Comparison of ENCODE assay signal across 24 mouse cellular contexts in the genomic region with DNA sequence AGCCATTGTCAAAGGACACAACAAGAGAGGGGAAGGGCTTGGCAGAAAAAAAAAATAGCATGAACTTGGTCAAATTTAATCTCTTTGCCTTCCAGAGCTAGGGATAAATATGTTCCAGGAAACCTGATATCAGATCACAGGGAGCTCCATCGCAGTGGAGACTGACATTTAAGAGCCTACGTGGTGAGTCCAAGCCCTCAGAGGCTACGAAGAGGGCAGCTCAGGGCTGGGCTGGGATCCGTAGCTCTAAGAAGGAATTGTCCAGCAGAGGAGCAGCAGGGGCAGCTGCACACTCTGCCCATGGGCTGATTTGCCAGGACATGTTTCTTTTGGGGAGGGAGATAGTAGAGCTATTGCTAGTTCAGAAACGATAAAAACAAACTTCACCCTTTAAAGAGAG. TPM values are rescaled to one million over a fixed set of nuclear protein-coding genes. Genes with fewer than 3 reads are reported as not detected.
DNase-seq lines count a peak whose midpoint lies in the region; ATAC-seq and TF ChIP-seq lines count a peak whose summit lies in the region.
"Had no signal": no experiment of that assay in that cellular context is flagged by ENCODE, and none has a peak within 500 bp of the region (broad histone marks: within the 10 kb centered on the region; RNA-seq: fewer than 3 reads in every experiment).

No protein-coding gene starts in this region.

- 65% methylated on average over 5 of the region's 5 CpGs for WGBS in midbrain, embryonic 11.5 days
- WGBS in midbrain, embryonic 16.5 days, result 59% methylated on average over 5 of the region's 5 CpGs
- WGBS in hindbrain, embryonic 10.5 days, result 61% methylated on average over 5 of the region's 5 CpGs

- H3K4me2 ChIP-seq in midbrain, embryonic 11.5 days, result no peak overlapping the region
- H3K4me2 ChIP-seq in midbrain, embryonic 16.5 days (ENCODE audit: low read length), result no peak overlapping the region
- H3K4me2 ChIP-seq: embryonic facial prominence, embryonic 13.5 days; embryonic facial prominence, embryonic 15.5 days; forebrain, embryonic 12.5 days had no signal

- H3K9me3 ChIP-seq in midbrain, embryonic 11.5 days (ENCODE audit: control insufficient read depth, low read length), result no peaks in the 10 kb centered on the region
- H3K9me3 ChIP-seq in midbrain, embryonic 16.5 days (replicated peaks; ENCODE audit: control insufficient read depth, low read length, poor library complexity, severe bottlenecking), result no peaks in the 10 kb centered on the region
- H3K9me3 ChIP-seq in hindbrain, embryonic 10.5 days, result no peaks in the 10 kb centered on the region
- H3K9me3 ChIP-seq: embryonic facial prominence, embryonic 13.5 days; embryonic facial prominence, embryonic 15.5 days; forebrain, embryonic 10.5 days; forebrain, embryonic 12.5 days had no signal

- ATAC-seq in midbrain, embryonic 11.5 days (ENCODE audit: low FRiP score), result no peak
- ATAC-seq in midbrain, embryonic 16.5 days, result no peak
- ATAC-seq: forebrain, embryonic 14.5 days had no signal

- intact Hi-C loops in gastrocnemius, adult 2 months (cut with DNase I), result no loop called here

- no peaks in the 10 kb centered on the region for H3K27me3 ChIP-seq in midbrain, embryonic 11.5 days (ENCODE audit: control insufficient read depth, insufficient read depth, low read length)
- H3K27me3 ChIP-seq in midbrain, embryonic 16.5 days (ENCODE audit: control insufficient read depth, insufficient read depth, low read depth, low read length), result no peaks in the 10 kb centered on the region
- no peaks in the 10 kb centered on the region for H3K27me3 ChIP-seq in hindbrain, embryonic 10.5 days (ENCODE audit: insufficient read depth, poor library complexity, severe bottlenecking)
- H3K27me3 ChIP-seq: embryonic facial prominence, embryonic 13.5 days; embryonic facial prominence, embryonic 15.5 days; forebrain, embryonic 12.5 days had no signal

- no peak for TF ChIP-seq CTCF in gastrocnemius, adult 2 months (IDR thresholded peaks at IDR 0.05)

- no peak overlapping the region for H3K9ac ChIP-seq in midbrain, embryonic 11.5 days (ENCODE audit: low read length)
- no peak overlapping the region for H3K9ac ChIP-seq in midbrain, embryonic 16.5 days (ENCODE audit: low read depth, low read length)
- H3K9ac ChIP-seq: embryonic facial prominence, embryonic 13.5 days; embryonic facial prominence, embryonic 15.5 days; forebrain, embryonic 12.5 days had no signal

- H3K4me3 ChIP-seq in gastrocnemius, adult 2 months, result no peak overlapping the region
- no peak overlapping the region for H3K4me3 ChIP-seq in midbrain, embryonic 11.5 days (ENCODE audit: low read depth, low read length)
- no peak overlapping the region for H3K4me3 ChIP-seq in midbrain, embryonic 16.5 days (ENCODE audit: low read depth, low read length)
- no peak overlapping the region for H3K4me3 ChIP-seq in hindbrain, embryonic 10.5 days
- H3K4me3 ChIP-seq: embryonic facial prominence, embryonic 13.5 days; embryonic facial prominence, embryonic 15.5 days; erythroblast, embryonic 14.5 days; forebrain, embryonic 10.5 days; forebrain, embryonic 12.5 days had no signal

- no peaks in the 10 kb centered on the region for H3K36me3 ChIP-seq in midbrain, embryonic 11.5 days (ENCODE audit: control insufficient read depth, insufficient read depth, low read length)
- no peaks in the 10 kb centered on the region for H3K36me3 ChIP-seq in midbrain, embryonic 16.5 days (ENCODE audit: control insufficient read depth, insufficient read depth, low read length)
- no peaks in the 10 kb centered on the region for H3K36me3 ChIP-seq in hindbrain, embryonic 10.5 days
- H3K36me3 ChIP-seq: embryonic facial prominence, embryonic 13.5 days; embryonic facial prominence, embryonic 15.5 days; forebrain, embryonic 10.5 days; forebrain, embryonic 12.5 days had no signal

- no peaks in the 10 kb centered on the region for H3K4me1 ChIP-seq in midbrain, embryonic 11.5 days (ENCODE audit: control insufficient read depth, insufficient read depth, low read length)
- no peaks in the 10 kb centered on the region; the same call in 1 of the 2 replicates for H3K4me1 ChIP-seq in midbrain, embryonic 16.5 days (ENCODE audit: control insufficient read depth, insufficient read depth, low read length)
- H3K4me1 ChIP-seq in hindbrain, embryonic 10.5 days (replicated peaks), result peaks cover 5% of the 10 kb centered on the region; the same call in 1 of the 2 replicates
- H3K4me1 ChIP-seq: embryonic facial prominence, embryonic 15.5 days; forebrain, embryonic 10.5 days; forebrain, embryonic 12.5 days had no signal

- H3K27ac ChIP-seq in gastrocnemius, adult 2 months, result peak overlapping the region; percentile 75
- H3K27ac ChIP-seq in midbrain, embryonic 11.5 days (ENCODE audit: low read depth, low read length), result no peak overlapping the region
- no peak overlapping the region for H3K27ac ChIP-seq in midbrain, embryonic 16.5 days (ENCODE audit: low read length)
- no peak overlapping the region for H3K27ac ChIP-seq in hindbrain, embryonic 10.5 days
- H3K27ac ChIP-seq: embryonic facial prominence, embryonic 13.5 days; embryonic facial prominence, embryonic 15.5 days; forebrain, embryonic 10.5 days; forebrain, embryonic 12.5 days had no signal

- DNase-seq in gastrocnemius, adult 2 months, result peak; percentile 64
- no peak for DNase-seq in gastrocnemius, postnatal 10 days
- DNase-seq in midbrain, embryonic 11.5 days (ENCODE audit: low spot score, missing footprints), result peak; percentile 59
- peak; percentile 68 for DNase-seq in skeletal muscle tissue, adult 2 months (ENCODE audit: low read depth, low spot score)
- no peak for DNase-seq in hindbrain, embryonic 10.5 days (ENCODE audit: low spot score)
- DNase-seq: adrenal gland, adult 2 months; adrenal gland, postnatal 10 days; adrenal gland, postnatal 25 days; cerebellum, adult 11 months; cerebellum, adult 18-20 months; cerebellum, adult 8-10 months; cerebellum, adult 9-11 months; cerebellum, postnatal 14 days; cerebellum, postnatal 36 days; embryo, embryonic 11 days had no signal

RNA-seq across cellular contexts. Expression of a gene that starts 11.4 kb away (rescaled TPM):
- under 1 TPM; 0.08 to 0.13 TPM for total RNA-seq in gastrocnemius, adult 2 months (2021)
- under 1 TPM; 0.07 to 0.09 TPM for total RNA-seq in gastrocnemius, postnatal 10 days (2021)
- 0.07 and 0.21 TPM in 2 replicates for polyA plus RNA-seq in midbrain, embryonic 11.5 days (2014; fragmentation: Nextera tagmentation; extraction: Ambion mirVana)
- polyA plus RNA-seq in midbrain, embryonic 16.5 days (2015; fragmentation: Nextera tagmentation; extraction: Ambion mirVana), result 0.26 and 0.44 TPM in 2 replicates
- 0.07 and 0.24 TPM in 2 replicates for polyA plus RNA-seq in hindbrain, embryonic 10.5 days (2016; fragmentation: Nextera tagmentation; extraction: Ambion mirVana)
- total RNA-seq: adrenal gland, adult 2 months; adrenal gland, postnatal 10 days; adrenal gland, postnatal 25 days; common myeloid progenitor, adult 5-6 weeks; MEL had no signal
- polyA plus RNA-seq: adrenal gland, adult 2 months; erythroblast, embryonic 14.5 days had no signal

Comparison
In these comparisons a context has a peak if more than half of its experiments do, and no peak if none do; other contexts are left out.
1. DNase-seq: peak in gastrocnemius, adult 2 months (single experiment), midbrain, embryonic 11.5 days (single experiment) and skeletal muscle tissue, adult 2 months (single experiment); none in gastrocnemius, postnatal 10 days (single experiment) and hindbrain, embryonic 10.5 days (single experiment).